Mouse (Mus musculus): ENCODE measurements around the gene Pygm. TPM values are rescaled to one million over a fixed set of nuclear protein-coding genes. Genes with fewer than 3 reads are reported as not detected.
A peak's percentile ranks its signal among the peaks of the same experiment; 100 is the strongest.

The Pygm gene
- polyA plus RNA-seq, 1 experiment from 2014 or later = 6.2 TPM

GRCm38 (mm10) chr19:6416124-6416770 lies 32.0 kb downstream of the Pygm start:
- H3K27ac ChIP-seq (ENCODE audit: low read depth) = no peak overlapping the region
- peaks cover 40% of the 10 kb centered on the region for H3K27me3 ChIP-seq (replicated peaks; ENCODE audit: control insufficient read depth, insufficient read depth, low read length)
- WGBS = 15% methylated on average over 9 of the region's 9 CpGs
- H3K4me2 ChIP-seq (ENCODE audit: low read length) = no peak overlapping the region
- no peaks in the 10 kb centered on the region for H3K9me3 ChIP-seq (ENCODE audit: control insufficient read depth, low read length)
- H3K9ac ChIP-seq (ENCODE audit: low read length) = no peak overlapping the region
- no peaks in the 10 kb centered on the region for H3K36me3 ChIP-seq (ENCODE audit: control insufficient read depth, insufficient read depth, low read length)
- H3K4me3 ChIP-seq (ENCODE audit: low read depth, low read length) = no peak overlapping the region
- 0 out of 2 replicates have a peak, but pooled peaks cover 6% of the 10 kb centered on the region for H3K4me1 ChIP-seq (replicated peaks; ENCODE audit: control insufficient read depth, insufficient read depth, low read length)
- ATAC-seq (replicated peaks; ENCODE audit: low FRiP score, low TSS enrichment, low read depth) (no peak), DNase-seq (ENCODE audit: low spot score) (no peak)

- H3K4me1 ChIP-seq (replicated peaks; ENCODE audit: control insufficient read depth, insufficient read depth, low read length) = peaks cover 6% of the 10 kb centered on the region; the same call in 1 of the 2 replicates
- H3K4me3 ChIP-seq (ENCODE audit: low read depth, low read length) = no peak overlapping the region
- H3K9ac ChIP-seq (ENCODE audit: low read length) = no peak overlapping the region
- H3K9me3 ChIP-seq (ENCODE audit: control insufficient read depth, low read length) = no peaks in the 10 kb centered on the region
- no peak overlapping the region for H3K4me2 ChIP-seq (ENCODE audit: low read length)
- H3K27me3 ChIP-seq (replicated peaks; ENCODE audit: control insufficient read depth, insufficient read depth, low read length) = peaks cover 47% of the 10 kb centered on the region
- ATAC-seq (replicated peaks; ENCODE audit: low FRiP score, low TSS enrichment, low read depth) (no peak), DNase-seq (ENCODE audit: low spot score) (no peak)
- H3K27ac ChIP-seq (ENCODE audit: low read depth) = no peak overlapping the region
- WGBS = 69% methylated on average over 12 of the region's 12 CpGs
- no peaks in the 10 kb centered on the region for H3K36me3 ChIP-seq (ENCODE audit: control insufficient read depth, insufficient read depth, low read length)
Observed at GRCm38 (mm10) chr19:6416894-6417761, 32.9 kb downstream of the Pygm start.

DNA sequence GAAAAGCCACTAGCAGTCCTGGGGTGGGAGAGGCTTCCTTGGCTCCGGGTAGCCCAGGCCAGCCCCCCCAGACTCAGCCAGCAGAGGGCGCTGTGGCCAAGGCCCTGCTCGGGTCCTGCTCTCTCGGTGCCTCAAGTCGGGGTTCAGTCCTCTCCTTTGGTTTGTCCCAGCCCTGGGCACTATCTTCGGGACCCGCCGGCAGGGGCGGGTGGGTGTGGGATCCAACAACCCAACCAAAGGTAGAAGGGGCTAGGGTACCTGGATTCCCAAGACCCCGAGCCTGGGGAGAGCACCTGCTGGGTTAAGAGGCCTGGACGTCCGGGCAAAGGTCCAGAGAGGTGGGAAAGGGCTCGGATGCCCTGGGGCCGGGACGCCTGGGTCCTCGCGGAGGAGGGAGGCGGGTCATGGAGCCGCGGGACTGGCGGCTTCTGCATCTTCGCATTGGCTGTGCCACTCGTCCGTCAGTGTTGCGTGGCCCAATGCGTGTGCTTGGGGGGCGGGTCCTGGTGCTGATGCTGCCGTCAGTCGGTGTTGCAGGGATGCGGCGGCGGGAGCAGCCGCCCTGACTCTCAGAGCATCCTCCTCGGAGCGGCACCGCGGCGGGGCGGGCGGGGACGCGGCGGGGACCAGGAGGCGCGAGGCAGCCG lies 34.2 kb downstream of the Pygm start, which contains the start of gene Nrxn2:
TSS of gene Nrxn2 (plus strand) at position 499 of the 647 bp plus-strand sequence.
- Histone ChIP-seq H3K9ac (ENCODE audit: low read length) (no peak within 1 kb of the TSS), H3K27me3 (replicated peaks; ENCODE audit: control insufficient read depth, insufficient read depth, low read length) (peaks cover 40% of the 10 kb centered on the region), H3K27ac (ENCODE audit: low read depth) (no peak within 1 kb of the TSS), H3K36me3 (ENCODE audit: control insufficient read depth, insufficient read depth, low read length) (no peaks in the 10 kb centered on the region), H3K4me1 (replicated peaks; ENCODE audit: control insufficient read depth, insufficient read depth, low read length) (peaks cover 6% of the 10 kb centered on the region; the same call in 1 of the 2 replicates), H3K4me2 (ENCODE audit: low read length) (peak within 1 kb of the TSS; percentile 68), H3K9me3 (ENCODE audit: control insufficient read depth, low read length) (no peaks in the 10 kb centered on the region), H3K4me3 (ENCODE audit: low read depth, low read length) (peak within 1 kb of the TSS; percentile 36)
- DNase-seq (ENCODE audit: low spot score) (peak; percentile 93), ATAC-seq (replicated peaks; ENCODE audit: low FRiP score, low TSS enrichment, low read depth) (peak; percentile 83)
- WGBS = 1% methylated on average over 44 of the region's 46 CpGs

GRCm38 (mm10) chr19:6418984-6419692 lies 34.9 kb downstream of the Pygm start:
- H3K4me3 ChIP-seq (ENCODE audit: low read depth, low read length) = peak overlapping the region; percentile 36; the same call in 1 of the 2 replicates
- H3K27ac ChIP-seq (ENCODE audit: low read depth) = no peak overlapping the region
- H3K27me3 ChIP-seq (replicated peaks; ENCODE audit: control insufficient read depth, insufficient read depth, low read length) = peaks cover 40% of the 10 kb centered on the region
- H3K36me3 ChIP-seq (ENCODE audit: control insufficient read depth, insufficient read depth, low read length) = no peaks in the 10 kb centered on the region
- no peak for ATAC-seq (replicated peaks; ENCODE audit: low FRiP score, low TSS enrichment, low read depth)
- no peak overlapping the region for H3K9ac ChIP-seq (ENCODE audit: low read length)
- no peaks in the 10 kb centered on the region for H3K9me3 ChIP-seq (ENCODE audit: control insufficient read depth, low read length)
- H3K4me2 ChIP-seq (ENCODE audit: low read length) = peak overlapping the region; percentile 68
- peaks cover 6% of the 10 kb centered on the region; the same call in 1 of the 2 replicates for H3K4me1 ChIP-seq (replicated peaks; ENCODE audit: control insufficient read depth, insufficient read depth, low read length)
- no peak for DNase-seq (ENCODE audit: low spot score)
- WGBS = 12% methylated on average over 20 of the region's 23 CpGs

- no peak overlapping the region for H3K4me2 ChIP-seq (ENCODE audit: low read length)
- H3K9ac ChIP-seq (ENCODE audit: low read length) = no peak overlapping the region
- no peaks in the 10 kb centered on the region for H3K9me3 ChIP-seq (ENCODE audit: control insufficient read depth, low read length)
- H3K4me1 ChIP-seq (replicated peaks; ENCODE audit: control insufficient read depth, insufficient read depth, low read length) = peaks cover 6% of the 10 kb centered on the region; the same call in 1 of the 2 replicates
- DNase-seq (ENCODE audit: low spot score) (no peak), ATAC-seq (replicated peaks; ENCODE audit: low FRiP score, low TSS enrichment, low read depth) (no peak)
- no peaks in the 10 kb centered on the region for H3K36me3 ChIP-seq (ENCODE audit: control insufficient read depth, insufficient read depth, low read length)
- H3K4me3 ChIP-seq (ENCODE audit: low read depth, low read length) = no peak overlapping the region
- peaks cover 45% of the 10 kb centered on the region for H3K27me3 ChIP-seq (replicated peaks; ENCODE audit: control insufficient read depth, insufficient read depth, low read length)
- H3K27ac ChIP-seq (ENCODE audit: low read depth) = no peak overlapping the region
- 56% methylated on average over 9 of the region's 9 CpGs for WGBS
Observed at GRCm38 (mm10) chr19:6419805-6420310, 35.7 kb downstream of the Pygm start.

GRCm38 (mm10) chr19:6420481-6421210 lies 36.4 kb downstream of the Pygm start:
- ATAC-seq (replicated peaks; ENCODE audit: low FRiP score, low TSS enrichment, low read depth) (no peak), DNase-seq (ENCODE audit: low spot score) (no peak)
- Histone ChIP-seq H3K36me3 (ENCODE audit: control insufficient read depth, insufficient read depth, low read length) (no peaks in the 10 kb centered on the region), H3K9ac (ENCODE audit: low read length) (no peak overlapping the region), H3K4me2 (ENCODE audit: low read length) (no peak overlapping the region), H3K9me3 (ENCODE audit: control insufficient read depth, low read length) (no peaks in the 10 kb centered on the region), H3K4me1 (replicated peaks; ENCODE audit: control insufficient read depth, insufficient read depth, low read length) (peaks cover 6% of the 10 kb centered on the region; the same call in 1 of the 2 replicates), H3K27ac (ENCODE audit: low read depth) (no peak overlapping the region), H3K4me3 (ENCODE audit: low read depth, low read length) (no peak overlapping the region), H3K27me3 (replicated peaks; ENCODE audit: control insufficient read depth, insufficient read depth, low read length) (peaks cover 45% of the 10 kb centered on the region)
- WGBS = 54% methylated on average over 19 of the region's 19 CpGs

- Histone ChIP-seq H3K9me3 (ENCODE audit: control insufficient read depth, low read length) (no peaks in the 10 kb centered on the region), H3K4me2 (ENCODE audit: low read length) (no peak overlapping the region), H3K27me3 (replicated peaks; ENCODE audit: control insufficient read depth, insufficient read depth, low read length) (peaks cover 51% of the 10 kb centered on the region), H3K4me1 (replicated peaks; ENCODE audit: control insufficient read depth, insufficient read depth, low read length) (peaks cover 3% of the 10 kb centered on the region; the same call in 1 of the 2 replicates), H3K9ac (ENCODE audit: low read length) (no peak overlapping the region), H3K27ac (ENCODE audit: low read depth) (no peak overlapping the region), H3K4me3 (ENCODE audit: low read depth, low read length) (no peak overlapping the region), H3K36me3 (ENCODE audit: control insufficient read depth, insufficient read depth, low read length) (no peaks in the 10 kb centered on the region)
- WGBS = 77% methylated on average over 9 of the region's 9 CpGs
- DNase-seq (ENCODE audit: low spot score) = no peak
- ATAC-seq (replicated peaks; ENCODE audit: low FRiP score, low TSS enrichment, low read depth) = no peak
Observed at GRCm38 (mm10) chr19:6421211-6421590, 37.0 kb downstream of the Pygm start.
